Mouse (Mus musculus): ENCODE results near the gene Tnfrsf14. TPM values are rescaled to one million over a fixed set of nuclear protein-coding genes. Genes with fewer than 3 reads are reported as not detected.

Gene Tnfrsf14
- total and polyA plus RNA-seq, 3 experiments = 8.2 to 13.4 TPM; not detected in 1

DNA sequence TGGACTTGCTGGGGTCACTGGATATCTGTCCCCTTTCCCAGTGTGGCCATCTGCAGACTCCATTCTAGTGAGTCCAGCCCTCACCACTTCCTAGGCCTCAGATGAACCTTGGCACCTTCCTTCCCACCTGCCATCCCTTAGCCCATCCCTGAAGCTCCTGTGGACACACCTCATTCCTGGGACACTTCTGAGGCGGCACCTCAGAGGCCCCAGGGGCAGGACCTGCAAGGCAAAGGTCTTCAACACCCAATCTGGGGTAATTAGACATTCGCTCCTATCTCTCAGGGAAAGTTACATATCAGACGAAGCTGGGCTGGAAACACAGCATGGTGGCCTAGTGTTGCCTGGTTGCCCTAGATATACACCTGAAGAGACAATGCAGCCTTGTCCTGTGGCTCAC, 13.7 kb downstream of the Tnfrsf14 start:
- no peak overlapping the region for H3K27ac ChIP-seq (ENCODE audit: control insufficient read depth, low read depth, low read length)
- no peak for DNase-seq (ENCODE audit: low read depth, low spot score)
- H3K4me3 ChIP-seq (ENCODE audit: control insufficient read depth in 1 of 2, insufficient read depth in 1 of 2, low read depth in 2 of 2, low read length in 2 of 2) = no peak overlapping the region
- peaks cover 11 to 18% of the 10 kb centered on the region in 2 experiments for H3K4me1 ChIP-seq (ENCODE audit: control insufficient read depth in 1 of 2, insufficient read depth in 2 of 2, low read length in 2 of 2)
- H3K36me3 ChIP-seq (ENCODE audit: control insufficient read depth in 1 of 2, insufficient read depth in 2 of 2, low read length in 2 of 2) = peaks cover 0 to 13% of the 10 kb centered on the region in 2 experiments; a peak in 2 of 4 replicates
- no peak overlapping the region for H3K9ac ChIP-seq (ENCODE audit: control insufficient read depth, low read depth, low read length, poor library complexity, severe bottlenecking)
- H3K27me3 ChIP-seq (ENCODE audit: control insufficient read depth in 1 of 2, insufficient read depth in 2 of 2, low read length in 2 of 2) = no peaks in the 10 kb centered on the region
- TF ChIP-seq MEF2A (IDR thresholded peaks at IDR 0.05; ENCODE audit: extremely low read depth, insufficient replicate concordance, low read depth, low read length, poor library complexity, severe bottlenecking) = no peak
- H3K9me3 ChIP-seq (replicated peaks; ENCODE audit: insufficient read depth, low read length) = no peaks in the 10 kb centered on the region
- no peaks in the 10 kb centered on the region for H3K79me2 ChIP-seq (ENCODE audit: control insufficient read depth, insufficient read depth, low read length, poor library complexity)

- Histone ChIP-seq H3K36me3 (ENCODE audit: control insufficient read depth in 1 of 2, insufficient read depth in 2 of 2, low read length in 2 of 2) (peaks cover 0 to 13% of the 10 kb centered on the region in 2 experiments; a peak in 2 of 4 replicates), H3K27me3 (ENCODE audit: control insufficient read depth in 1 of 2, insufficient read depth in 2 of 2, low read length in 2 of 2) (no peaks in the 10 kb centered on the region), H3K9me3 (replicated peaks; ENCODE audit: insufficient read depth, low read length) (no peaks in the 10 kb centered on the region), H3K9ac (ENCODE audit: control insufficient read depth, low read depth, low read length, poor library complexity, severe bottlenecking) (no peak overlapping the region), H3K79me2 (ENCODE audit: control insufficient read depth, insufficient read depth, low read length, poor library complexity) (no peaks in the 10 kb centered on the region), H3K4me3 (ENCODE audit: control insufficient read depth in 1 of 2, insufficient read depth in 1 of 2, low read depth in 2 of 2, low read length in 2 of 2) (no peak overlapping the region), H3K4me1 (ENCODE audit: control insufficient read depth in 1 of 2, insufficient read depth in 2 of 2, low read length in 2 of 2) (peaks cover 11 to 18% of the 10 kb centered on the region in 2 experiments), H3K27ac (ENCODE audit: control insufficient read depth, low read depth, low read length) (no peak overlapping the region)
- DNase-seq (ENCODE audit: low read depth, low spot score) = no peak
- TF ChIP-seq MXI1 (IDR thresholded peaks at IDR 0.05; ENCODE audit: low read depth, low read length) = no peak
- TF ChIP-seq ELF1 (IDR thresholded peaks at IDR 0.05; ENCODE audit: low read depth, low read length) = no peak
- no peak for TF ChIP-seq TCF12 (IDR thresholded peaks at IDR 0.05; ENCODE audit: low read depth, low read length)
- TF ChIP-seq KAT2A (conservative IDR thresholded peaks at IDR 0.05; ENCODE audit: low read depth, low read length) = no peak
- no peak for TF ChIP-seq CTCF (IDR thresholded peaks at IDR 0.05 in 2 of 3, conservative IDR thresholded peaks at IDR 0.05 in 1 of 3; ENCODE audit: control insufficient read depth in 1 of 3, insufficient read depth in 1 of 3, low read depth in 2 of 3, low read length in 3 of 3, poor library complexity in 1 of 3, severe bottlenecking in 1 of 3)
- TF ChIP-seq MEF2A (IDR thresholded peaks at IDR 0.05; ENCODE audit: extremely low read depth, insufficient replicate concordance, low read depth, low read length, poor library complexity, severe bottlenecking) = no peak
- TF ChIP-seq ZC3H11A (IDR thresholded peaks at IDR 0.05; ENCODE audit: low read depth, low read length) = no peak
- TF ChIP-seq POLR2AphosphoS5 (IDR thresholded peaks at IDR 0.05; ENCODE audit: borderline replicate concordance, low read depth, low read length) = no peak
- no peak for TF ChIP-seq TBP (IDR thresholded peaks at IDR 0.05; ENCODE audit: low read depth, low read length)
- TF ChIP-seq MYB (IDR thresholded peaks at IDR 0.05; ENCODE audit: low read depth, low read length) = no peak
- TF ChIP-seq MYC (IDR thresholded peaks at IDR 0.05; ENCODE audit: low read depth, low read length) = no peak
- TF ChIP-seq GATA1 (IDR thresholded peaks at IDR 0.05; ENCODE audit: low read depth, low read length) = no peak
- no peak for TF ChIP-seq POLR2AphosphoS2 (IDR thresholded peaks at IDR 0.05; ENCODE audit: low read length)
- no peak for TF ChIP-seq SIN3A (IDR thresholded peaks at IDR 0.05; ENCODE audit: low read length)
- no peak for TF ChIP-seq E2F4 (IDR thresholded peaks at IDR 0.05; ENCODE audit: borderline replicate concordance, low read depth, low read length)
- TF ChIP-seq NELFE (IDR thresholded peaks at IDR 0.05; ENCODE audit: low read depth, low read length) = no peak
Measured at GRCm38 (mm10) chr4:154914252-154914651, 14.1 kb downstream of the Tnfrsf14 start.

Data from MEL (cell line).